Mouse (Mus musculus) embryonic facial prominence, embryonic 14.5 days (tissue): ENCODE data around the gene Slc4a4. TPM values are rescaled to one million over a fixed set of nuclear protein-coding genes. Genes with fewer than 3 reads are reported as not detected.
"Not testable (repeated sequence)": the region's sequence is repeated elsewhere in the genome, so short reads cannot be mapped to it uniquely, and the experiment has no call there.

Experiments used
- ATAC-seq: fragments of 200-750 bp; cut with Nextera tagmentation; 2 replicates; pipeline ENCODE4 v1.8.0; 2017; ENCODE audit warnings: low read depth, moderate number of reproducible peaks, moderate TSS enrichment
- DNase-seq: peaks from one replicate; pipeline ENCODE4 v3.0.0-alpha.2; 2015; ENCODE audit warnings: low spot score
- H3K27ac ChIP-seq: fragments of 300-500 bp; sonication (generic); replicated peaks from 2 replicates; pipeline ENCODE4 v1.5.1; 2014; ENCODE audit warnings: low read depth, mild to moderate bottlenecking, low read length, moderate library complexity
- H3K27me3 ChIP-seq: fragments of 300-500 bp; sonication (generic); replicated peaks from 2 replicates; pipeline ENCODE4 v1.6.1; 2014; ENCODE audit warnings: low read length; ENCODE audit not compliant: control insufficient read depth, insufficient read depth
- H3K36me3 ChIP-seq: fragments of 300-500 bp; sonication (generic); 2 replicates; pipeline ENCODE4 v1.6.1; 2014; ENCODE audit warnings: low read length, mixed read lengths; ENCODE audit not compliant: control insufficient read depth, insufficient read depth
- H3K4me1 ChIP-seq: fragments of 300-500 bp; sonication (generic); 2 replicates; pipeline ENCODE4 v1.6.1; 2014; ENCODE audit warnings: antibody characterized with exemption, low read length; ENCODE audit not compliant: control insufficient read depth, insufficient read depth
- H3K4me2 ChIP-seq: fragments of 300-500 bp; sonication (generic); 2 replicates; pipeline ENCODE4 v1.6.1; 2014; ENCODE audit warnings: low read depth, mild to moderate bottlenecking, low read length, moderate library complexity, mixed read lengths
- H3K4me3 ChIP-seq: fragments of 300-500 bp; sonication (generic); 2 replicates; pipeline ENCODE4 v1.5.1; 2014; ENCODE audit warnings: low read depth, mild to moderate bottlenecking, low read length
- H3K9ac ChIP-seq: fragments of 300-500 bp; sonication (generic); 2 replicates; pipeline ENCODE4 v1.6.1; 2014; ENCODE audit warnings: low read depth, mild to moderate bottlenecking, low read length, moderate library complexity, mixed read lengths
- H3K9me3 ChIP-seq: fragments of 300-500 bp; sonication (generic); 2 replicates; pipeline ENCODE4 v1.6.1; 2016; ENCODE audit warnings: low read length; ENCODE audit not compliant: control insufficient read depth
- WGBS: fragments of 180-500 bp; shearing (Covaris S2); extraction: QIAGEN DNeasy Blood & Tissue Kit; methylation state at CpG from one replicate; pipeline ENCODE4 v1.1.7; 2014; 5-methylcytosine and 5-hydroxymethylcytosine counted together
- polyA plus RNA-seq: library from polyadenylated mRNA; unstranded; fragments of >200 nt; fragmentation: Nextera tagmentation; extraction: Ambion mirVana; gene quantifications from 2 replicates; pipeline ENCODE4 v1.2.1, GENCODE M21; 2014

Gene Slc4a4
- polyA plus RNA-seq, 1 experiment from 2014 or later: 4.0 TPM

DNA sequence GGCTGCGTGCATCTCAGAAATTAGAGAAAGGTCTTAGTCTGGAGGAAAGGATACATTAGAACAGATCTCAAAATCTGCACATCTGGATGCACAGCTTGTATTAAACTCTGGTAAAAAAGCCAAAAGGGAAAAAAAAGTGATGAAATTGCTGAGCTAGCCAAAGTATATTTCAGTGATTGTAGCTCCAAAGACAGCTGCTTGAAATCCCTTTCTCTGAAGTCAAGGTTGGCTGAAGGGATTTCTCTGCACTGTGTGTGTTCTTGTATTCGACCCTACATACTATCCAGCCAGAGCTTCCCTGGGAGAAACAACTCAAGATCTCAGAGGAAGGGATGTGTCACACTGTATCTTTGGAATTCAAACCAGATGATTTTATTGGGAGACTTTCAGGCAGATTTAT, 223.2 kb downstream of the Slc4a4 start:
- ATAC-seq (no peak), DNase-seq (peak; percentile 75)
- WGBS: 48% methylated on average over 2 of the region's 2 CpGs
- Histone ChIP-seq H3K4me3 (no peak overlapping the region), H3K36me3 (no peaks in the 10 kb centered on the region), H3K27me3 (no peaks in the 10 kb centered on the region), H3K9ac (no peak overlapping the region), H3K4me1 (no peaks in the 10 kb centered on the region; the same call in 1 of the 2 replicates), H3K9me3 (no peaks in the 10 kb centered on the region), H3K4me2 (no peak overlapping the region), H3K27ac (no peak overlapping the region)

DNA sequence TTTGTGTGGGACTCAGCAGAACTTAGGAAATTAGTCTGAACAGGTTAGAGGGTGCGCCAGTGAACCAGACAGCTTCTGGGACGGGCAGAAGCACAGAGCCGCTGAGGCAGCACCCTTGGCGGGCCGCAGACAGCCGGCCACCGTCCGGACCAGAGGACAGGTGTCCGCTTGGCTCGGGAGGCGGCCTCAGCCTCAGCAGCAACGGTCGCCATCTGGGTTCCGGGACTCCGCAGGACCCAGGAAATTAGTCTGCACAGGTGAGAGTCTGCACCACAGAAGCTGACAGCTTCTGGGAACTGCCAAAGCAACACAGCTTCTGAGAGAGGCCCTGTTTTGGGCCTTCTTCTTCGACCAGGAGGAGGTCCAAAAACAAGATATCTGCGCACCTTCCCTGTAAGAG, 225.4 kb downstream of the Slc4a4 start:
- H3K27ac ChIP-seq, H3K4me2 ChIP-seq, H3K4me1 ChIP-seq, H3K9ac ChIP-seq, H3K27me3 ChIP-seq, ATAC-seq, H3K36me3 ChIP-seq, H3K4me3 ChIP-seq, H3K9me3 ChIP-seq, DNase-seq: not testable (repeated sequence)
- WGBS: 99% methylated on average over 9 of the region's 17 CpGs

DNA sequence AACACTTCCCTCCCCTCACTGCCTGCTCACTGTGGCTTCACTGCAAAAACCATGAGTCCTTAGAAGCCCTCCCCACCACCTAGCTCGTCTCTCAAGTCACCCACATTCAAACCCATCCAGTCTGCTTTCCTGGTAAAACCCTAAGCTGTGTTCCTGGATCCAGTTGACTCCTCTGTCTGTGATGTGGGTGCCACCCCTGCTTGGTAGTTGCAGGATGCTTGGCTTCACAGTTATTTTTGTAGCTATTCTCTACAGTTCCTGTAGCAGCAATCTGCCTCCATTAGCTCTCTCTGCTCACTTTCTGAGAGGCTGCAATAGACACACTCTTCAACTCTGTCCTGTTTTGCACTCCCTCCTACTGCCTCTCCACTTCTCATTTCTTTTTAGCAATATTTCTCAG, 234.3 kb downstream of the Slc4a4 start:
- no peak overlapping the region for H3K4me2 ChIP-seq
- no peak overlapping the region for H3K9ac ChIP-seq
- ATAC-seq: no peak
- H3K27ac ChIP-seq: no peak overlapping the region
- no peaks in the 10 kb centered on the region for H3K4me1 ChIP-seq
- no peaks in the 10 kb centered on the region for H3K9me3 ChIP-seq
- DNase-seq: no peak
- WGBS: 75% methylated on average over 1 of the region's 1 CpGs
- H3K27me3 ChIP-seq: no peaks in the 10 kb centered on the region
- H3K4me3 ChIP-seq: no peak overlapping the region
- no peaks in the 10 kb centered on the region for H3K36me3 ChIP-seq

DNA sequence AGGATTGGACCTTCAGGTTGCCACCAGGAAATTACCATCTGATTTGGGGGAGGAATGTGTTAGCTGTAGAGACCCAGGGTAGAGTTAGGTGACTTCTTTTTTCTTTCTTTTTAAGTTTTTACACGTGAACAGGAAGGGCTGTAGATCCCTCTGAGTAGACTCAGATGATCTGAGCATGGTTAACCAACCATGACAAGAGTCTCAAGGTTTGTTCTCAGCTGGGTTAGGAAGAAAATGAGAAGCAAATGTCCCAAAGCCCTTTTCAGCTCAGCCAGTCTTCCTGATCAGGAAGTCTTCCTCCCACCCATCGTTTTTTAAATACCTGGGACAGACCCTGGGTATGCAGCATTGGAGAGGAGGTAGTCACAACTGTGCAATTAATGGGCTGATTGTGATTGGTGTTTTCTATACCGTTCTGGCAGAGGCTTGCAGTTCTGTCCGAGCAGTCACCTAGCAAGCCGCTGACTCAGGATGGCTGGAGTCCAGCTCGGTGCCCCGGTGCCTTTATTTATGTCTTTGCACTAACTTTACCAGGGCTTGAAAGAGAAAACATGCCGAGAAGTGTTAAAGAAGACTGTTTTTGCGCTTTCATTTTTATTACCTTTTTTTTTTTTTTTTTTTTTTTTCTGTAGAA, 236.8 kb downstream of the Slc4a4 start:
- no peaks in the 10 kb centered on the region for H3K36me3 ChIP-seq
- 70% methylated on average over 9 of the region's 9 CpGs for WGBS
- H3K4me1 ChIP-seq: no peaks in the 10 kb centered on the region
- no peak overlapping the region for H3K9ac ChIP-seq
- no peaks in the 10 kb centered on the region for H3K27me3 ChIP-seq
- no peak overlapping the region for H3K4me3 ChIP-seq
- ATAC-seq: no peak
- DNase-seq: no peak
- no peak overlapping the region for H3K4me2 ChIP-seq
- H3K9me3 ChIP-seq: no peaks in the 10 kb centered on the region
- no peak overlapping the region for H3K27ac ChIP-seq

DNA sequence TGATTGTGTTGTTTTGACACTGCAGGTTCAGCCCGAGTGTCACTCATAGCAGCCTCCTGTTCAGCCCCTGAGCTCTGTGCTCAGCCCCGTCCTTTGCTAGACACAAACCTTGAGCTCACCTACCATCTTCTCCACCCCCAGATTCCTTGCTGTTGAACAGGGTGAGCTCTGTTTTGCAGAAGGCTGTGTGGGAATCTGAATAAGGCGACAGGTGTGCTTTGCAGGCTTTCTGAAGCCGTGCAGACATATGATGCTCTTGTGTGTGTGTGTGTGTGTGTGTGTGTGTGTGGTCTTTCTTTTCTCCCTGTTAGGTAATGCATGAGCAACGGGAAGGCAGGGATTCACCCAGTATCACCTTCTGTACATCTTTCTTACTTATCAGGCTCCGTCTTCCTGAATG, 241.6 kb downstream of the Slc4a4 start:
- WGBS: 79% methylated on average over 6 of the region's 6 CpGs
- DNase-seq: no peak
- H3K36me3 ChIP-seq: no peaks in the 10 kb centered on the region
- no peaks in the 10 kb centered on the region for H3K27me3 ChIP-seq
- no peak overlapping the region for H3K4me2 ChIP-seq
- no peak for ATAC-seq
- no peaks in the 10 kb centered on the region for H3K4me1 ChIP-seq
- H3K9ac ChIP-seq: no peak overlapping the region
- H3K4me3 ChIP-seq: no peak overlapping the region
- H3K9me3 ChIP-seq: no peaks in the 10 kb centered on the region
- H3K27ac ChIP-seq: no peak overlapping the region

DNA sequence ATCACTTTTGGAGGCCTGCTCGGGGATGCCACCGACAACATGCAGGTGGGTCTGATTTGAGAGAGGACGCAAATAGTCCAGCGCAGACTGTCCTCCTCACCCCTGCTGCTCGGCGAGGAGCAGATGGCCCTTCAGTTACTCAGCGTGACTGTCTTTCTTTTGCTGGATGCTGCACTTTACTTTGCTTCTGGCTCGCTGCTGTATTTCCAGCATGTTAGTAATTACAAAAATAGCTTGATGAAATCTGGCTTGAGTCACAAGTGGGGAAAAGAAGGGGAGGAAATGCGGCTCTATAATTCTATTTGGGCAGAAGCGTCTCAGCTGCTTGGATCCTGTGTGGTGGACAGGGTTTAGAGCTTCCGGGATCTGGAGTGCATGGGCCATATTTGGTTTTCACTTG, 249.2 kb downstream of the Slc4a4 start:
- peak; percentile 26 for DNase-seq
- H3K9me3 ChIP-seq: no peaks in the 10 kb centered on the region
- H3K36me3 ChIP-seq: no peaks in the 10 kb centered on the region
- no peaks in the 10 kb centered on the region for H3K27me3 ChIP-seq
- H3K27ac ChIP-seq: no peak overlapping the region
- no peak overlapping the region for H3K4me3 ChIP-seq
- no peak for ATAC-seq
- H3K4me1 ChIP-seq: no peaks in the 10 kb centered on the region
- no peak overlapping the region for H3K4me2 ChIP-seq
- WGBS: 60% methylated on average over 11 of the region's 11 CpGs
- 0 out of 2 replicates have a peak overlapping the region, but pooled peaks have one; percentile 5 for H3K9ac ChIP-seq

DNA sequence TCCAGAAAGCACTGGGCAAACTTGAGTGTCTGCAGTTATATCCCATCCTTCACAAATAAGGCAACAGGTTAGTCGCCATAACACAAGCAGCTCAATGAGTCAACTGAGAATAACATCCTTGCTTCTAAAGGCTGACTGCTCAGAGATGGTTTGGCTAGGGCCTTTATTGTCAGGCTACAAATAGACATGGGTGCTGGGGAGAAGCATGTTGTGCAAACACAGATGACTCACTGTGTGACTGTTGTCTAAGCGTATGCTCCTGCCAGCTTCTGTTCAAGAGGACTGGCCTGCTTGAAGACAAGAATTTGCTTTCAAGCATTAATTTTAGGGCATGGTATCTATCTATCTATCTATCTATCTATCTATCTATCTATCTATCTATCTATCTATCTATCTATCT, 253.5 kb downstream of the Slc4a4 start:
- no peak overlapping the region for H3K27ac ChIP-seq
- DNase-seq (no peak), ATAC-seq (no peak)
- no peaks in the 10 kb centered on the region for H3K9me3 ChIP-seq
- 99% methylated on average over 2 of the region's 2 CpGs for WGBS
- H3K4me1 ChIP-seq: peaks cover 7% of the 10 kb centered on the region; the same call in 1 of the 2 replicates
- no peaks in the 10 kb centered on the region for H3K36me3 ChIP-seq
- H3K9ac ChIP-seq: no peak overlapping the region
- no peak overlapping the region for H3K4me3 ChIP-seq
- H3K4me2 ChIP-seq: no peak overlapping the region
- H3K27me3 ChIP-seq: no peaks in the 10 kb centered on the region

DNA sequence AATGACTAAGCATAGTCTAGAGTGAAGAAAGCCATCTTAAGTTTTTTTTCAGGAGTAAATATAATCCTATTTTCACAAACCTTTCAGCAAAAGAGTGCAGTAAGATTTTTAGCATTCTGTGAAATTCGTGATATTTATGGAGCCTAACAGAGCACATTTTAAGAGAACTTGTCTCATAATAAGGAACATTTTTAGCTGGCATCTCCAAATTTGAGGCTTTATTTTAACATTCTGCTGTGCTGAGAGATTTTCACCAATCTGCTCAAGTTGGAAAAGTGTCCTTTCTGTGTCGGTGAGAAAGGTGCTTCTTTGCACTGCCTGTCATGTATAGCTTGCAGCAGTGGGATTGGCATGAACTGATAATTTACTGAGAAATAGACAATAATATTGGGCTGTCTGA, 255.1 kb downstream of the Slc4a4 start:
- DNase-seq (no peak), ATAC-seq (no peak)
- H3K9me3 ChIP-seq: no peaks in the 10 kb centered on the region
- no peaks in the 10 kb centered on the region for H3K36me3 ChIP-seq
- no peak overlapping the region for H3K4me3 ChIP-seq
- WGBS: 81% methylated on average over 2 of the region's 2 CpGs
- H3K27me3 ChIP-seq: no peaks in the 10 kb centered on the region
- H3K4me1 ChIP-seq: peaks cover 7% of the 10 kb centered on the region; the same call in 1 of the 2 replicates
- H3K9ac ChIP-seq: no peak overlapping the region
- no peak overlapping the region for H3K4me2 ChIP-seq
- no peak overlapping the region for H3K27ac ChIP-seq

DNA sequence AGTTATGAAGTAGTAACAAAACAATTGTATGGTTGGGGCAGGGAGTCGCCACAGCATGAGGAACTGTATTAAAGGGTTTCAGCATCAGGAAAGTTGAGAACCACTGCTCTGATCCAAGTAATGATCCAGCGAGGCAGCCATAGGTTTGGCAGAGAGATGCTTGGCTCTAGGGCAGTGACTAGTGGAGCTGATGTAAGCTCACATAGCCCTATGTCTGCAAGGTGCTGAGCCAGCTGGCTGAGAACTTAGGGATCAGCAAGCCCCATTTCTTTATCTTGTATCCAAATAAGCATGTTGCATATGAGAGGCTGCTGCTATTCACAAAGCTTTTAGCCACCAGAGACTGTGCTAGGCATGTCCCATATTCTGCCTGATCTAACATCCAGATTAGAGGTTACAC, 259.7 kb downstream of the Slc4a4 start:
- DNase-seq: no peak
- no peak for ATAC-seq
- Histone ChIP-seq H3K4me2 (no peak overlapping the region), H3K36me3 (no peaks in the 10 kb centered on the region), H3K4me3 (no peak overlapping the region), H3K9ac (no peak overlapping the region), H3K4me1 (peaks cover 7% of the 10 kb centered on the region; the same call in 1 of the 2 replicates), H3K9me3 (no peaks in the 10 kb centered on the region), H3K27ac (no peak overlapping the region), H3K27me3 (no peaks in the 10 kb centered on the region)
- WGBS: 86% methylated on average over 2 of the region's 2 CpGs
